Mouse (Mus musculus) bone marrow macrophage, adult 2 months (primary cell): ENCODE data around the gene Urod. TPM values are rescaled to one million over a fixed set of nuclear protein-coding genes. Genes with fewer than 3 reads are reported as not detected.

Experiments used
- H3K27ac ChIP-seq: 2 replicates; pipeline ENCODE4 v1.5.1; 2012; ENCODE audit warnings: low read depth, low read length; ENCODE audit not compliant: insufficient read depth
- H3K4me1 ChIP-seq: 2 replicates; pipeline ENCODE4 v1.6.1; 2012; ENCODE audit warnings: low read length; ENCODE audit not compliant: control insufficient read depth, insufficient read depth
- H3K4me3 ChIP-seq: 2 replicates; pipeline ENCODE4 v1.5.1; 2012; ENCODE audit warnings: mild to moderate bottlenecking, low read length, moderate library complexity; ENCODE audit not compliant: insufficient read depth
- CTCF ChIP-seq: IDR thresholded peaks from 2 replicates; pipeline ENCODE4 v1.5.1; 2012; ENCODE audit warnings: low read depth, mild to moderate bottlenecking, low read length, moderate library complexity
- POLR2A ChIP-seq: IDR thresholded peaks from 2 replicates; pipeline ENCODE4 v1.6.1; 2012; ENCODE audit warnings: mild to moderate bottlenecking, low read depth, low read length, borderline replicate concordance
- polyA plus RNA-seq: library from polyadenylated mRNA; stranded (reverse); fragments of >200 nt; gene quantifications from 2 replicates; pipeline ENCODE4 v1.2.4, GENCODE M21; 2012; ENCODE audit not compliant: missing spikeins, insufficient read depth, insufficient read length

Urod gene
- polyA plus RNA-seq, 1 experiment: 45.5 TPM

- no peak overlapping the region for H3K27ac ChIP-seq
- no peak overlapping the region for H3K4me3 ChIP-seq
- H3K4me1 ChIP-seq: no peaks in the 10 kb centered on the region
- no peak for TF ChIP-seq POLR2A
- no peak for TF ChIP-seq CTCF
Measured at GRCm38 (mm10) chr4:116944055-116944454, 50.2 kb downstream of the Urod start.

DNA sequence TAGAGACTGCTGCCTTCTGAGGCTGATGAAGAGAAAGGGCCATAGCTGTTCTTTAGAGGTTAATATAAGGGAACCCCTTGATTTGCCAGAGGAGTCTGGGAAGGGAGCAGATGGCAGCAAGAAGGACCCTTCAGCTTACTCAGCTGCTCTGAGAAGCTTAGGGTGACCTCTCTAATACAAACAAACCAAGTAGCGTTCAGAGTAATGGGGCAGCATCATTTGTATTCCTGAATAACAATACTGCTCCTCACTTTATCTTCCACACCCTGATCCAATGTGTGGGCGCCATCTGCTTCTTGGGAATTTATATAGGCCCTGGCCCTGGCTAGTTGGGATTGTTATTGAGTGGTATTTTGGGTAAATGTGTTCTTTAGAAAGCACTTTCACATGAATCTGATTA is 51.5 kb downstream of the Urod start:
- no peaks in the 10 kb centered on the region for H3K4me1 ChIP-seq
- H3K4me3 ChIP-seq: no peak overlapping the region
- TF ChIP-seq CTCF (no peak), POLR2A (no peak)
- H3K27ac ChIP-seq: no peak overlapping the region

Other genes starting within 250 kb of the Urod start
- gene Toe1, start 186.8 kb downstream of the Urod start, polyA plus RNA-seq: 15.7 and 20.6 TPM in 2 replicates
- gene Mutyh, start 186.7 kb downstream of the Urod start, polyA plus RNA-seq: 2.0 and 4.9 TPM in 2 replicates
- gene Hpdl, start 172.7 kb downstream of the Urod start, polyA plus RNA-seq: not detected in 2 replicates
- not detected in 2 replicates for gene Zswim5, start 117.0 kb downstream of the Urod start, polyA plus RNA-seq
- gene Hectd3, start 904 bp upstream of the Urod start, polyA plus RNA-seq: 24.5 and 26.8 TPM in 2 replicates
- gene Eif2b3, start 25.0 kb upstream of the Urod start, polyA plus RNA-seq: 8.1 and 8.5 TPM in 2 replicates
- gene Ptch2, start 101.7 kb upstream of the Urod start, polyA plus RNA-seq: not detected in 2 replicates
- 4.3 and 4.8 TPM in 2 replicates for gene Btbd19, start 131.3 kb upstream of the Urod start, polyA plus RNA-seq
- gene Tctex1d4, start 132.4 kb upstream of the Urod start, polyA plus RNA-seq: 2.2 and 4.4 TPM in 2 replicates
- gene Plk3, start 139.6 kb upstream of the Urod start, polyA plus RNA-seq: 2.9 and 3.3 TPM in 2 replicates
- gene Rps8, start 161.8 kb upstream of the Urod start, polyA plus RNA-seq: 1,158 and 1,548 TPM in 2 replicates
- 17.2 and 20.5 TPM in 2 replicates for gene Kif2c, start 188.2 kb upstream of the Urod start, polyA plus RNA-seq